In genomic region chr17:21845545-21846321, GRCm38 (mm10) we compare ENCODE assay signal across 8 mouse cellular contexts. TPM values are rescaled to one million over a fixed set of nuclear protein-coding genes. Genes with fewer than 3 reads are reported as not detected.
DNase-seq lines count a peak whose midpoint lies in the region; ATAC-seq and TF ChIP-seq lines count a peak whose summit lies in the region.

Zfp820 (minus strand) TSS chr17:21845772.

- H3K9me3 ChIP-seq in hindbrain, postnatal 0 days (ENCODE audit: low read length), result no peaks in the 10 kb centered on the region
- H3K9me3 ChIP-seq in megakaryocyte, embryonic 14.5 days, result no peaks in the 10 kb centered on the region

- no peak within 1 kb of the TSS for H3K27ac ChIP-seq in cortical plate, adult 2 months (ENCODE audit: insufficient read depth, low read length)
- no peak within 1 kb of the TSS for H3K27ac ChIP-seq in hindbrain, postnatal 0 days

- H3K4me3 ChIP-seq in cortical plate, adult 2 months (ENCODE audit: insufficient read depth, low read length), result peak within 1 kb of the TSS; percentile 27; the same call in 1 of the 2 replicates
- peak within 1 kb of the TSS; percentile 71 for H3K4me3 ChIP-seq in hindbrain, postnatal 0 days (ENCODE audit: low read length)
- peak within 1 kb of the TSS; percentile 91 for H3K4me3 ChIP-seq in megakaryocyte, embryonic 14.5 days (replicated peaks)

- peak; percentile 97 for DNase-seq in ZHBTc4 (ENCODE audit: low read depth, low spot score)
- peak; percentile 35 for DNase-seq in gastrocnemius, postnatal 10 days
- peak; percentile 88 for DNase-seq in hindbrain, postnatal 0 days (ENCODE audit: low spot score)
- peak; percentile 53 for DNase-seq in left cerebral cortex, postnatal 10 days (ENCODE audit: extremely low spot score in 1 of 2, low spot score in 2 of 2)
- DNase-seq in right cerebral cortex, postnatal 25 days, result peak; percentile 18

- H3K4me2 ChIP-seq in hindbrain, postnatal 0 days (ENCODE audit: low read depth, low read length), result peak within 1 kb of the TSS; percentile 76

- 4% methylated on average over 22 of the region's 22 CpGs for WGBS in hindbrain, postnatal 0 days

- peak within 1 kb of the TSS; percentile 59 for H3K9ac ChIP-seq in hindbrain, postnatal 0 days (replicated peaks; ENCODE audit: low read length)

- intact Hi-C loops in left cerebral cortex, postnatal 10 days (cut with DNase I), result no loop called here

- no peaks in the 10 kb centered on the region for H3K4me1 ChIP-seq in cortical plate, adult 2 months (ENCODE audit: control insufficient read depth, insufficient read depth, low read length)
- H3K4me1 ChIP-seq in hindbrain, postnatal 0 days (ENCODE audit: insufficient read depth, low read length), result no peaks in the 10 kb centered on the region
- H3K4me1 ChIP-seq in megakaryocyte, embryonic 14.5 days, result peaks cover 6% of the 10 kb centered on the region

- no peaks in the 10 kb centered on the region for H3K27me3 ChIP-seq in hindbrain, postnatal 0 days (ENCODE audit: insufficient read depth, low read length)
- H3K27me3 ChIP-seq in megakaryocyte, embryonic 14.5 days (replicated peaks), result no peaks in the 10 kb centered on the region

- TF ChIP-seq POLR2A in cortical plate, adult 2 months (IDR thresholded peaks at IDR 0.05; ENCODE audit: extremely low read depth, insufficient read depth, low read length), result no peak

- H3K36me3 ChIP-seq in hindbrain, postnatal 0 days (ENCODE audit: insufficient read depth, low read length), result no peaks in the 10 kb centered on the region
- no peaks in the 10 kb centered on the region for H3K36me3 ChIP-seq in megakaryocyte, embryonic 14.5 days (replicated peaks; ENCODE audit: low read length)

- ATAC-seq in hindbrain, postnatal 0 days, result peak; percentile 98
- ATAC-seq in monocyte, adult 5-6 weeks (replicated peaks; ENCODE audit: insufficient number of reproducible peaks, low FRiP score, low TSS enrichment, poor library complexity, severe bottlenecking), result no peak

- TF ChIP-seq CTCF in cortical plate, adult 2 months (IDR thresholded peaks at IDR 0.05; ENCODE audit: extremely low read depth, insufficient read depth, low read length), result no peak
- no peak for TF ChIP-seq CTCF in hindbrain, postnatal 0 days (IDR thresholded peaks at IDR 0.05; ENCODE audit: low read depth)

RNA-seq across cellular contexts. Expression of gene Zfp820, which starts in this region (rescaled TPM):
- 0.40 and 0.48 TPM in 2 replicates for polyA plus RNA-seq in cortical plate, adult 2 months (2012; rRNA removed)
- total RNA-seq in gastrocnemius, postnatal 10 days (2021), result 1 to 10 TPM; 1.8 to 1.9 TPM
- total RNA-seq in hindbrain, postnatal 0 days (2014; rRNA removed), result 0.63 and 1.2 TPM in 2 replicates
- 2.0 and 2.2 TPM in 2 replicates for polyA plus RNA-seq in hindbrain, postnatal 0 days (2015; fragmentation: Nextera tagmentation; extraction: Ambion mirVana)
- 1 to 10 TPM; 1.1 to 1.4 TPM for total RNA-seq in left cerebral cortex, postnatal 10 days (2021)
- polyA plus RNA-seq in megakaryocyte, embryonic 14.5 days (2012; ENCODE audit: insufficient read depth, low replicate concordance), result 0.29 TPM in 1 of 2 replicates, not detected in the other
- total RNA-seq in monocyte, adult 5-6 weeks (2017), result 0.49 TPM in 1 of 3 replicates, not detected in the others

Comparison
In these comparisons a context has a peak if more than half of its experiments do, and no peak if none do; other contexts are left out.
1. DNase-seq: peak in every context shown above with its lines; median percentile 97 in ZHBTc4; 88 in hindbrain, postnatal 0 days; 53 in left cerebral cortex, postnatal 10 days; 35 in gastrocnemius, postnatal 10 days; 18 in right cerebral cortex, postnatal 25 days.
2. H3K4me3 ChIP-seq: peak in every context shown above with its lines; median percentile 91 in megakaryocyte, embryonic 14.5 days; 71 in hindbrain, postnatal 0 days; 27 in cortical plate, adult 2 months.